Mouse (Mus musculus): ENCODE measurements around the gene Ttll5.

GRCm38 (mm10) chr12:85929711-85930110 is 105.3 kb downstream of the Ttll5 start:
- TF ChIP-seq FLI1 (IDR thresholded peaks at IDR 0.05; ENCODE audit: low read length) (no peak), GATA1 (IDR thresholded peaks at IDR 0.05; ENCODE audit: borderline replicate concordance, low read length) (no peak)
